Mouse (Mus musculus) spleen, postnatal 0 days (tissue): Measurements from ENCODE around the gene Gm11554. TPM values are rescaled to one million over a fixed set of nuclear protein-coding genes. Genes with fewer than 3 reads are reported as not detected.

ENCODE experiments used
- polyA plus RNA-seq: library from polyadenylated mRNA; unstranded; fragments of >200 nt; fragmentation: Nextera tagmentation; extraction: Ambion mirVana; gene quantifications from 2 replicates; pipeline ENCODE4 v1.2.1, GENCODE M21; 2015

Gm11554 gene
- polyA plus RNA-seq = not detected in 2 replicates

DNA sequence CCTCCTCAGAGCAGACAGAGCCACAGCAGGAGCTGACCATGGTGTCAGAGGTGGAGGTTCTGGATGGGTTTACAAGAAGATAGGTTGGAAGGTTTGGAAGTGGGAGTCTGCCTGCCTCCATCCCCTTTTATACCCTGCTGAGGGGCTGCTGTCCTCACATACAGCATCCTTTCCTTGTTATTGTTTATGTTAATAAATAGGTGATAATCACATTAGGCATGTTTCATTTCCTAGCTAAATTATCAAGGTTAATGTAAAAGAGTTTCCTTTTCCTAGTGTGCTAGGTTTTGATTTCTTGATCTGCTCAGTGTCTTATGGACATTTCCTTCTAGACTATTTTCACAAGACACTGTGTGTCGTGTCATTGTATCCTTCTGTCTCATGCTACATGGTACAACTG, at the start of gene Gm11554:
Gene Gm11554 (minus strand): TSS at position 101 of the 400 bp plus-strand sequence.

GRCm38 (mm10) chr11:99851508-99851907, 47.3 kb upstream of the Gm11554 start, which contains the start of gene Krtap4-16:
TSS of gene Krtap4-16 (minus strand) at chr11:99851608.

DNA sequence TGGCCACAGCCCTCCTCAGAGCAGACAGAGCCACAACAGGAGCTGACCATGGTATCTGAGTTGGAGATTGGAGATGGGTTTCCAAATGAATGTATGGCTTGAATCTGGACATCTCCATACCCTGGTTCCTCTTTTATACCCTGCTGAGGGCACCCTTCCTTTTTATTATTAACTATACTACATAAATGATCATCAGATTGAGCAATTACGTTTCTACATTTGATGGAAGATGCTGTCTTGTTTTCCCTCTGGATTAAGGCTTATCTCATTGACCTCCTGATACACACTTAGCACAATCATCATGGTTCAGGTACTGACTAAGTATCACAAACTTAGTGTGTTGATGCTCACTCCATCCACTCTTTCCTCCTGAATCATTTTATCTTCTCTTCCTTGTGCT, 33.7 kb upstream of the Gm11554 start, which contains the start of gene 2300003K06Rik:
Gene 2300003K06Rik (minus strand): TSS at position 101 of the 400 bp plus-strand sequence.

GRCm38 (mm10) chr11:99815566-99815965, 11.3 kb upstream of the Gm11554 start, which contains the start of gene Gm11564:
TSS of gene Gm11564 (minus strand) at chr11:99815666.

DNA sequence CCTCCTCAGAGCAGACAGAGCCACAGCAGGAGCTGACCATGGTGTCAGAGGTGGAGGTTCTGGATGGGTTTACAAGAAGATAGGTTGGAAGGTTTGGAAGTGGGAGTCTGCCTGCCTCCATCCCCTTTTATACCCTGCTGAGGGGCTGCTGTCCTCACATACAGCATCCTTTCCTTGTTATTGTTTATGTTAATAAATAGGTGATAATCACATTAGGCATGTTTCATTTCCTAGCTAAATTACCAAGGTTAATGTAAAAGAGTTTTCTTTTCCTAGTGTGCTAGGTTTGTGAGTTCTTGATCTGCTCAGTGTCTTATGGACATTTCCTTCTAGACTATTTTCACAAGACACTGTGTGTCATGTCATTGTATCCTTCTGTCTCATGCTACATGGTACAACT, 5.5 kb upstream of the Gm11554 start, which contains the start of gene Krtap4-13:
Gene Krtap4-13 (minus strand): TSS at position 101 of the 400 bp plus-strand sequence.

GRCm38 (mm10) chr11:99798832-99799231, 5.4 kb downstream of the Gm11554 start, which contains the start of gene Gm11569:
TSS of gene Gm11569 (minus strand) at chr11:99798932.

GRCm38 (mm10) chr11:99793367-99793766, 10.9 kb downstream of the Gm11554 start, which contains the start of gene Gm11596:
TSS of gene Gm11596 (minus strand) at chr11:99793467.

DNA sequence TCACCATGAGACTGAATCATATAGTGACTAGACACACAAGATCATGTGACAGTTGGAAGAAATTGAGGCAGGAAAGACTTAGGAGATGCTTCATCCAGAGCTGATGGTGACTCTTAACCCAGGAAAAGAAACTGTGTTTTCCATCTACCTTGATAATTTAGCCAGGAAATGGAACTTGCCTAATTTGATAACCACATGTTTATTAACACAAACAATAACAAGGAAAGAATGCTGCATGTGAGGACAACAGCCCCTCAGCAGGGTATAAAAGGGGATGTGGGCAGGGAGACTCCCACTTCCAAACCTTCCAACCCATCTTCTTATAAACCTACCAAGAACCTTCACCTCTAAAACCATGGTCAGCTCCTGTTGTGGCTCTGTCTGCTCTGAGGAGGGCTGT, 19.3 kb downstream of the Gm11554 start, which contains the start of gene Krtap4-9:
Gene Krtap4-9 (plus strand): TSS at position 301 of the 400 bp plus-strand sequence.

GRCm38 (mm10) chr11:99780604-99781003, 23.6 kb downstream of the Gm11554 start, which contains the start of gene Krtap4-8:
TSS of gene Krtap4-8 (minus strand) at chr11:99780704.

GRCm38 (mm10) chr11:99772813-99773212, 31.4 kb downstream of the Gm11554 start, which contains the start of gene Gm11595:
TSS of gene Gm11595 (minus strand) at chr11:99772913.

Other genes with a start within 250 kb of the Gm11554 start
- gene Krtap3-2, start 247.6 kb downstream of the Gm11554 start, polyA plus RNA-seq = not detected in 2 replicates
- not detected in 2 replicates for gene Gm11939, start 245.0 kb downstream of the Gm11554 start, polyA plus RNA-seq
- not detected in 2 replicates for gene Krtap3-1, start 237.8 kb downstream of the Gm11554 start, polyA plus RNA-seq
- gene Krtap1-5, start 223.4 kb downstream of the Gm11554 start, polyA plus RNA-seq = not detected in 2 replicates
- gene Krtap1-4, start 220.8 kb downstream of the Gm11554 start, polyA plus RNA-seq = not detected in 2 replicates
- not detected in 2 replicates for gene Krtap1-3, start 213.1 kb downstream of the Gm11554 start, polyA plus RNA-seq
- gene Krtap9-3, start 206.3 kb downstream of the Gm11554 start, polyA plus RNA-seq = not detected in 2 replicates
- not detected in 2 replicates for gene Gm11938, start 201.1 kb downstream of the Gm11554 start, polyA plus RNA-seq
- gene Gm11937, start 194.3 kb downstream of the Gm11554 start, polyA plus RNA-seq = not detected in 2 replicates
- gene Krtap2-4, start 189.6 kb downstream of the Gm11554 start, polyA plus RNA-seq = not detected in 2 replicates
- not detected in 2 replicates for gene Gm11562, start 184.0 kb downstream of the Gm11554 start, polyA plus RNA-seq
- not detected in 2 replicates for gene Krtap4-1, start 176.2 kb downstream of the Gm11554 start, polyA plus RNA-seq
- not detected in 2 replicates for gene Krtap4-2, start 169.4 kb downstream of the Gm11554 start, polyA plus RNA-seq
- gene Krtap4-7, start 160.4 kb downstream of the Gm11554 start, polyA plus RNA-seq = not detected in 2 replicates
- gene Gm11555, start 154.2 kb downstream of the Gm11554 start, polyA plus RNA-seq = not detected in 2 replicates
- not detected in 2 replicates for gene Gm11563, start 145.5 kb downstream of the Gm11554 start, polyA plus RNA-seq
- gene Krtap4-6, start 138.5 kb downstream of the Gm11554 start, polyA plus RNA-seq = not detected in 2 replicates
- not detected in 2 replicates for gene Gm14190, start 113.7 kb downstream of the Gm11554 start, polyA plus RNA-seq
- not detected in 2 replicates for gene Gm14180, start 70.2 kb downstream of the Gm11554 start, polyA plus RNA-seq
- not detected in 2 replicates for gene Gm11595, start 31.5 kb downstream of the Gm11554 start, polyA plus RNA-seq
- not detected in 2 replicates for gene Krtap4-8, start 23.7 kb downstream of the Gm11554 start, polyA plus RNA-seq
- gene Krtap4-9, start 19.2 kb downstream of the Gm11554 start, polyA plus RNA-seq = not detected in 2 replicates
- gene Gm11596, start 11.0 kb downstream of the Gm11554 start, polyA plus RNA-seq = not detected in 2 replicates
- gene Gm11569, start 5.5 kb downstream of the Gm11554 start, polyA plus RNA-seq = not detected in 2 replicates
- gene Krtap4-13, start 5.4 kb upstream of the Gm11554 start, polyA plus RNA-seq = not detected in 2 replicates
- gene Gm11564, start 11.2 kb upstream of the Gm11554 start, polyA plus RNA-seq = not detected in 2 replicates
- not detected in 2 replicates for gene 2300003K06Rik, start 33.6 kb upstream of the Gm11554 start, polyA plus RNA-seq
- not detected in 2 replicates for gene Krtap4-16, start 47.2 kb upstream of the Gm11554 start, polyA plus RNA-seq
- gene Gm11568, start 53.5 kb upstream of the Gm11554 start, polyA plus RNA-seq = not detected in 2 replicates
- not detected in 2 replicates for gene Gm11559, start 60.0 kb upstream of the Gm11554 start, polyA plus RNA-seq
- gene Krtap9-1, start 68.9 kb upstream of the Gm11554 start, polyA plus RNA-seq = not detected in 2 replicates
- not detected in 2 replicates for gene Gm11567, start 74.7 kb upstream of the Gm11554 start, polyA plus RNA-seq
- not detected in 2 replicates for gene Krtap31-1, start 103.5 kb upstream of the Gm11554 start, polyA plus RNA-seq
- not detected in 2 replicates for gene Gm11565, start 110.3 kb upstream of the Gm11554 start, polyA plus RNA-seq
- gene Krtap31-2, start 131.8 kb upstream of the Gm11554 start, polyA plus RNA-seq = not detected in 2 replicates
- gene Krtap9-5, start 144.0 kb upstream of the Gm11554 start, polyA plus RNA-seq = not detected in 2 replicates
- gene Krtap29-1, start 174.6 kb upstream of the Gm11554 start, polyA plus RNA-seq = not detected in 2 replicates
- gene Krtap16-1, start 182.2 kb upstream of the Gm11554 start, polyA plus RNA-seq = not detected in 2 replicates
- gene Krtap17-1, start 189.5 kb upstream of the Gm11554 start, polyA plus RNA-seq = not detected in 2 replicates
- not detected in 2 replicates for gene Krt33a, start 211.8 kb upstream of the Gm11554 start, polyA plus RNA-seq
- not detected in 2 replicates for gene Krt33b, start 225.4 kb upstream of the Gm11554 start, polyA plus RNA-seq
- gene Krt34, start 237.1 kb upstream of the Gm11554 start, polyA plus RNA-seq = not detected in 2 replicates
- not detected in 2 replicates for gene Krt31, start 246.1 kb upstream of the Gm11554 start, polyA plus RNA-seq